7 mouse cellular contexts compared by ENCODE assay signal in genomic region chr10:60407831-60408230, GRCm38 (mm10). TPM values are rescaled to one million over a fixed set of nuclear protein-coding genes. Genes with fewer than 3 reads are reported as not detected.
DNase-seq lines count a peak whose midpoint lies in the region; ATAC-seq and TF ChIP-seq lines count a peak whose summit lies in the region.

No protein-coding gene starts in this region.

- H3K9me3 ChIP-seq in MEL (replicated peaks; ENCODE audit: insufficient read depth, low read length) = no peaks in the 10 kb centered on the region
- no peaks in the 10 kb centered on the region for H3K9me3 ChIP-seq in forebrain, embryonic 13.5 days (replicated peaks)
- no peaks in the 10 kb centered on the region for H3K9me3 ChIP-seq in hindbrain, embryonic 14.5 days (ENCODE audit: control insufficient read depth, low read length)

- WGBS in forebrain, embryonic 13.5 days = 5% methylated on average over 5 of the region's 5 CpGs
- 4% methylated on average over 5 of the region's 5 CpGs for WGBS in hindbrain, embryonic 14.5 days

- no peaks in the 10 kb centered on the region for H3K36me3 ChIP-seq in MEL (ENCODE audit: control insufficient read depth in 1 of 2, insufficient read depth in 2 of 2, low read length in 2 of 2)
- no peaks in the 10 kb centered on the region for H3K36me3 ChIP-seq in forebrain, embryonic 13.5 days (ENCODE audit: poor library complexity, severe bottlenecking)
- H3K36me3 ChIP-seq in hindbrain, embryonic 14.5 days (replicated peaks; ENCODE audit: control insufficient read depth, insufficient read depth) = no peaks in the 10 kb centered on the region

- DNase-seq in MEL (ENCODE audit: low read depth, low spot score) = peak; percentile 51
- peak; percentile 34 for DNase-seq in c-Kit-negative CD71-positive TER-119-positive erythroid progenitor cells, embryonic 14.5 days (ENCODE audit: low read depth, low spot score)
- peak; percentile 85 for DNase-seq in hindbrain, embryonic 14.5 days (ENCODE audit: low spot score)
- DNase-seq in left cerebral cortex, adult 18-20 months (ENCODE audit: low spot score in 2 of 2) = peak; percentile 53 to 67
- peak; percentile 71 for DNase-seq in mesoderm, embryonic 11.5 days (ENCODE audit: low read depth, low spot score)
- peak; percentile 74 for DNase-seq in right cerebral cortex, postnatal 4 days

- no peaks in the 10 kb centered on the region for H3K27me3 ChIP-seq in MEL (ENCODE audit: control insufficient read depth in 1 of 2, insufficient read depth in 2 of 2, low read length in 2 of 2)
- H3K27me3 ChIP-seq in forebrain, embryonic 13.5 days = 0 out of 2 replicates have a peak, but pooled peaks cover 8% of the 10 kb centered on the region
- H3K27me3 ChIP-seq in hindbrain, embryonic 14.5 days (ENCODE audit: control insufficient read depth, insufficient read depth, low read length) = 0 out of 2 replicates have a peak, but pooled peaks cover 3% of the 10 kb centered on the region

- peak; percentile 27; the same call in 1 of the 2 replicates for ATAC-seq in forebrain, embryonic 13.5 days
- ATAC-seq in hindbrain, embryonic 14.5 days (ENCODE audit: low FRiP score) = no peak

- no peak overlapping the region for H3K27ac ChIP-seq in MEL (ENCODE audit: control insufficient read depth, low read depth, low read length)
- no peak overlapping the region for H3K27ac ChIP-seq in forebrain, embryonic 13.5 days
- no peak overlapping the region for H3K27ac ChIP-seq in hindbrain, embryonic 14.5 days

- H3K4me1 ChIP-seq in MEL (ENCODE audit: control insufficient read depth in 1 of 2, insufficient read depth in 2 of 2, low read length in 2 of 2) = no peaks in the 10 kb centered on the region
- H3K4me1 ChIP-seq in forebrain, embryonic 13.5 days = no peaks in the 10 kb centered on the region
- H3K4me1 ChIP-seq in hindbrain, embryonic 14.5 days (replicated peaks; ENCODE audit: control insufficient read depth, insufficient read depth, low read length) = no peaks in the 10 kb centered on the region

- no peak for TF ChIP-seq POLR2A in MEL (IDR thresholded peaks at IDR 0.05; ENCODE audit: control insufficient read depth in 1 of 2, insufficient read depth in 1 of 2, low read depth in 1 of 2, low read length in 2 of 2, poor library complexity in 1 of 2)

- H3K4me3 ChIP-seq in MEL (ENCODE audit: control insufficient read depth in 1 of 2, insufficient read depth in 1 of 2, low read depth in 2 of 2, low read length in 2 of 2) = no peak overlapping the region
- H3K4me3 ChIP-seq in forebrain, embryonic 13.5 days = no peak overlapping the region
- no peak overlapping the region for H3K4me3 ChIP-seq in hindbrain, embryonic 14.5 days (replicated peaks; ENCODE audit: low read length)

- peak; percentile 93 to 98 (median 94) for TF ChIP-seq CTCF in MEL (IDR thresholded peaks at IDR 0.05 in 2 of 3, conservative IDR thresholded peaks at IDR 0.05 in 1 of 3; ENCODE audit: control insufficient read depth in 1 of 3, insufficient read depth in 1 of 3, low read depth in 2 of 3, low read length in 3 of 3, poor library complexity in 1 of 3, severe bottlenecking in 1 of 3)

- H3K79me2 ChIP-seq in MEL (ENCODE audit: control insufficient read depth, insufficient read depth, low read length, poor library complexity) = no peaks in the 10 kb centered on the region

- no peak for TF ChIP-seq EP300 in MEL (IDR thresholded peaks at IDR 0.05; ENCODE audit: low read depth in 1 of 2, low read length in 2 of 2)

- no peak overlapping the region for H3K9ac ChIP-seq in MEL (ENCODE audit: control insufficient read depth, low read depth, low read length, poor library complexity, severe bottlenecking)
- H3K9ac ChIP-seq in forebrain, embryonic 13.5 days = no peak overlapping the region
- no peak overlapping the region for H3K9ac ChIP-seq in hindbrain, embryonic 14.5 days

- TF ChIP-seq RAD21 in MEL (IDR thresholded peaks at IDR 0.05; ENCODE audit: low read depth, low read length) = peak; percentile 89

- no peak overlapping the region for H3K4me2 ChIP-seq in forebrain, embryonic 13.5 days
- no peak overlapping the region for H3K4me2 ChIP-seq in hindbrain, embryonic 14.5 days (replicated peaks)

TF ChIP-seq in MEL, 35 proteins besides CTCF, POLR2A, EP300 and RAD21:
- TF ChIP-seq RCOR1 (IDR thresholded peaks at IDR 0.05; ENCODE audit: low read depth, low read length) = no peak
- TF ChIP-seq ZC3H11A (IDR thresholded peaks at IDR 0.05; ENCODE audit: low read depth, low read length) = peak; percentile 83
- no peak for TF ChIP-seq ETS1 (IDR thresholded peaks at IDR 0.05; ENCODE audit: low read depth, low read length)
- TF ChIP-seq TBP (IDR thresholded peaks at IDR 0.05; ENCODE audit: low read depth, low read length) = no peak
- 0 out of 2 replicates have a peak, but pooled peaks have one; percentile 10 for TF ChIP-seq NRF1 (IDR thresholded peaks at IDR 0.05; ENCODE audit: insufficient read depth, low read depth, low read length, poor library complexity, severe bottlenecking)
- no peak for TF ChIP-seq CHD2 (IDR thresholded peaks at IDR 0.05; ENCODE audit: low read length)
- peak; percentile 90 for TF ChIP-seq SMC3 (IDR thresholded peaks at IDR 0.05; ENCODE audit: low read depth, low read length)
- TF ChIP-seq KAT2A (conservative IDR thresholded peaks at IDR 0.05; ENCODE audit: low read depth, low read length) = no peak
- no peak for TF ChIP-seq GATA1 (IDR thresholded peaks at IDR 0.05; ENCODE audit: low read depth, low read length)
- TF ChIP-seq BHLHE40 (IDR thresholded peaks at IDR 0.05; ENCODE audit: borderline replicate concordance, low read depth, low read length) = 0 out of 2 replicates have a peak, but pooled peaks have one; percentile 7
- TF ChIP-seq MYB (IDR thresholded peaks at IDR 0.05; ENCODE audit: low read depth, low read length) = no peak

RNA-seq across cellular contexts. Expression of gene Gm17455, which starts 8.3 kb away (rescaled TPM):
- total RNA-seq in MEL (2012; rRNA removed) = not detected in 2 replicates
- polyA plus RNA-seq in MEL (2012; ENCODE audit: insufficient read depth in 1 of 2, insufficient read length in 2 of 2, low read depth in 1 of 2, low replicate concordance in 2 of 2, missing spikeins in 1 of 2) = not detected
- 2.0 and 4.2 TPM in 2 replicates for polyA plus RNA-seq in forebrain, embryonic 13.5 days (2015; fragmentation: Nextera tagmentation; extraction: Ambion mirVana)
- 9.7 and 18.2 TPM in 2 replicates for polyA plus RNA-seq in hindbrain, embryonic 14.5 days (2014; fragmentation: Nextera tagmentation; extraction: Ambion mirVana)
- not detected for total RNA-seq in left cerebral cortex, adult 18-20 months (2021)

Comparison
In these comparisons a context has a peak if more than half of its experiments do, and no peak if none do; other contexts are left out.
1. DNase-seq: peak in every context shown above with its lines; median percentile 85 in hindbrain, embryonic 14.5 days; 74 in right cerebral cortex, postnatal 4 days; 71 in mesoderm, embryonic 11.5 days; 60 in left cerebral cortex, adult 18-20 months; 51 in MEL; 34 in c-Kit-negative CD71-positive TER-119-positive erythroid progenitor cells, embryonic 14.5 days.